Mouse (Mus musculus) megakaryocyte, embryonic 14.5 days (primary cell): ENCODE data around the gene Mus81. TPM values are rescaled to one million over a fixed set of nuclear protein-coding genes. Genes with fewer than 3 reads are reported as not detected.

Experiments
- H3K27me3 ChIP-seq: replicated peaks from 2 replicates; pipeline ENCODE3; 2012; ENCODE audit warnings: inconsistent platforms
- H3K36me3 ChIP-seq: replicated peaks from 2 replicates; pipeline ENCODE3; 2012; ENCODE audit warnings: low read length, inconsistent platforms, mixed read lengths
- H3K4me1 ChIP-seq: 2 replicates; pipeline ENCODE4 v1.6.1; 2012; ENCODE audit warnings: inconsistent platforms
- H3K4me3 ChIP-seq: replicated peaks from 2 replicates; pipeline ENCODE3; 2012; ENCODE audit warnings: moderate library complexity, mild to moderate bottlenecking, inconsistent platforms
- H3K9me3 ChIP-seq: 2 replicates; pipeline ENCODE4 v1.6.1; 2012; ENCODE audit warnings: inconsistent platforms
- FLI1 ChIP-seq: IDR thresholded peaks from 2 replicates; pipeline ENCODE4 v1.6.1; 2012; ENCODE audit warnings: low read length, inconsistent platforms, mixed read lengths
- GATA1 ChIP-seq: IDR thresholded peaks from 3 replicates; pipeline ENCODE4 v1.6.1; 2012; ENCODE audit warnings: mixed read lengths, low read length, inconsistent platforms, borderline replicate concordance
- polyA plus RNA-seq: library from polyadenylated mRNA; stranded (reverse); fragments of >175 nt; gene quantifications from 2 replicates; pipeline ENCODE4 v1.2.3, GENCODE M21; 2012; ENCODE audit warnings: low replicate concordance; ENCODE audit not compliant: insufficient read depth

Gene Mus81
- polyA plus RNA-seq, 1 experiment = 40.1 TPM

DNA sequence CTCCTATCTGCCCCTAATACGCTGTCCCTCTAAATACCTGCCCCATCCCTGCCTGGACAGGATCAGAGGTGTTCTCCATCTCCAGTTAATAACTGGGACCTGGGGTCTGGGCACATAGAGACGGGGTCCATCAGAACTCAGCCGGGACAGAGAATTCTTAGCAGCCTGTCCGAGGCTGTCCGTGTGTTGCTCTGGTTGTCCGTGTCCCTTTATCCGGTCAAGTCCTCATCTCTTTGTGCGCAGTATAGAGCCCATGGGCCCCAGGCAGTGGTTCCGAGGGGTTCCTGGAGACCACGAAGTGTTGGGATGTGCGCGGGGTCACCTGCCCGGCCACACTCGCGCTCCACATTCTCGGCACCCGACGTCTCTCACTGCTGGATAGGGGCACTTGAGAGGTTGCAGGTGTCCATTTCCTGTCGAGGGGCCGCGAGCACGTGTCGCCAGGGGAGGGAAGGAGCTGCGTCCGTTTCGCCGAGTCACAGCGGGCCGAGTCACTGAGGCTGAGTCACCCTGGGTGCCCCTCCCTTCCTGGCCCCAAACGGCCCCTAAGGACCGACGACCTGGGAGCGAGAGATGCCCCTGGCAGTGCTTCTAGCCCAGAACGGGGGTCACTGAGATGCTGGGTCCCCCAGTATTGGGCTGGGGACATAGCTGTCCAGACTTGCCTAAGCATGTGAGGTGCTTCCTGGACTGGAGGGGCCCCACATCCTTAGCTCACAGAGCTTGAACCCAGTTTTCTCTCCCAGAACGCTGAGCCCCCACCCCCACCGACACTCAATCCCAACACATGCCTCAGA lies 39.6 kb downstream of the Mus81 start:
- H3K4me1 ChIP-seq = peaks cover 51% of the 10 kb centered on the region
- TF ChIP-seq GATA1 (no peak), FLI1 (no peak)
- H3K36me3 ChIP-seq = no peaks in the 10 kb centered on the region
- H3K27me3 ChIP-seq = peaks cover 72% of the 10 kb centered on the region
- no peaks in the 10 kb centered on the region for H3K9me3 ChIP-seq
- peak overlapping the region; percentile 93 for H3K4me3 ChIP-seq

DNA sequence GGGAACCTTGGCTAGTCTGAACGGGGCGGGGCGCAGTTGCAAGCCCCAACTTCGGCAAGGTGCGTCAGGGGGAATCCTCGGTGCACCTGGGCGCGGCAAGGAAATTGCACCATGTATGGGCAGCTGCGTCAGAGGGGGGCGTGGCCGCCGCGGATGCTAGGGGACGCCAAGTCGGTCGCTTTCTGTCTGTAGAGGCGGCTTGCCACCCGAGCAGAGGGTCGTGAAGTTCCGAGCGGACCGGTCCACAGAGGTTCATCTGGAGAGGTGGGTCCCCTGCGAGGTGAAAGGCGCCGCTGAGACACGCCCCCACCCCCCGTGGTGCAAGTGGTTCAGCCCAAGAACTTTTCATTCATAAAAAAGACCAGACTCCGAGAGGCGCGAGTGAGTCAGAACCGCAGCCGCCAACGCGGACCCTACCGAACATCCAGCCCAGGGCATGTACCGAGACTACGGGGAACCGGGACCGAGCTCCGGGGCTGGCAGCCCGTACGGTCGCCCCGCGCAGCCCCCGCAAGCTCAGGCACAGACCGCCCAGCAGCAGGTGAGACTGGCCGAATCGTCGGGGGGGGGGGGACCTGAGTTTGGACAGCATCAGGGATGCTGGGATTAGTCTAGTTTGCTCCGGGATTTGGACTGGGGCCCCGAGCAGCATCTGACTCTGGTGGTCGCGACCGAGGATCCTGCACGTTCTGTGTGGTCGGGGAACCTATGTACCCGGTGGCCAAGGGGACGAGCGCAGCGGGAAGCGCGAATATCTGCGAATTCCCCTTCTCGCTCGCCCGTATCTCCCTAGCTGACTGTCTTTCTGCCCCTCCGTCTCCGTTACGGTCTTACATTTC lies 40.5 kb downstream of the Mus81 start, which contains the start of gene Fosl1:
TSS of gene Fosl1 (plus strand) at position 33 of the 839 bp plus-strand sequence.
- Histone ChIP-seq H3K36me3 (no peaks in the 10 kb centered on the region), H3K4me1 (peaks cover 51% of the 10 kb centered on the region), H3K27me3 (peaks cover 72% of the 10 kb centered on the region), H3K9me3 (no peaks in the 10 kb centered on the region), H3K4me3 (peak within 1 kb of the TSS; percentile 93)
- TF ChIP-seq GATA1 (no peak), FLI1 (no peak)

- Histone ChIP-seq H3K4me1 (peaks cover 46% of the 10 kb centered on the region), H3K9me3 (no peaks in the 10 kb centered on the region), H3K27me3 (peaks cover 66% of the 10 kb centered on the region), H3K36me3 (no peaks in the 10 kb centered on the region), H3K4me3 (no peak overlapping the region)
- TF ChIP-seq FLI1 (no peak), GATA1 (no peak)
These were observed 42.5 kb downstream of the Mus81 start for GRCm38 (mm10) chr19:5445747-5446146.

- Histone ChIP-seq H3K9me3 (peaks cover 7% of the 10 kb centered on the region), H3K36me3 (no peaks in the 10 kb centered on the region), H3K4me3 (no peak overlapping the region), H3K4me1 (peaks cover 40% of the 10 kb centered on the region), H3K27me3 (peaks cover 63% of the 10 kb centered on the region)
- TF ChIP-seq GATA1 (no peak), FLI1 (no peak)
These were observed 43.2 kb downstream of the Mus81 start for GRCm38 (mm10) chr19:5444954-5445353.

GRCm38 (mm10) chr19:5444371-5444908 lies 43.8 kb downstream of the Mus81 start:
- H3K9me3 ChIP-seq = peaks cover 11% of the 10 kb centered on the region
- no peaks in the 10 kb centered on the region for H3K36me3 ChIP-seq
- no peak overlapping the region for H3K4me3 ChIP-seq
- H3K27me3 ChIP-seq = peaks cover 58% of the 10 kb centered on the region
- TF ChIP-seq GATA1 (no peak), FLI1 (no peak)
- peaks cover 35% of the 10 kb centered on the region for H3K4me1 ChIP-seq

DNA sequence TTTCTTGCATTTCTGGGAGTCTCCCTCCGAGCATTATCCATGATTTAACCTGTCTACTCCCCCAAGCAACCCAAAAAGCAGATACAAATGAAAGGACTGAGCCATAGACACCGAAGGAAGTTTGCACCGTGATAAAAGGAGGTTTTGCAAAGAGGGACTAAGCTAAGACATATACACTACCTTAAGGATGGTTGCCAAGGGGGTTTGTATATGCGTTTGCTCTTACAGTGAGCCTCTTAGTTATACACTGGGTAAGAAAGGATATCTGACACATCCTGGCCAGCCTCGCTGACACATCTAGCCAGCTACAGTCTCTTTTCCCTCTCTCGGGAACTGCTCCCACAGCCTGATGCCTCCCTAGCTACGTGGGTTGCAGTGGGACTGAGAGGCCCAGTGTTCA lies 54.3 kb downstream of the Mus81 start:
- Histone ChIP-seq H3K36me3 (no peaks in the 10 kb centered on the region), H3K4me3 (peak overlapping the region; percentile 91), H3K27me3 (peaks cover 18% of the 10 kb centered on the region), H3K4me1 (peaks cover 66% of the 10 kb centered on the region), H3K9me3 (no peaks in the 10 kb centered on the region)
- TF ChIP-seq GATA1 (no peak), FLI1 (no peak)

DNA sequence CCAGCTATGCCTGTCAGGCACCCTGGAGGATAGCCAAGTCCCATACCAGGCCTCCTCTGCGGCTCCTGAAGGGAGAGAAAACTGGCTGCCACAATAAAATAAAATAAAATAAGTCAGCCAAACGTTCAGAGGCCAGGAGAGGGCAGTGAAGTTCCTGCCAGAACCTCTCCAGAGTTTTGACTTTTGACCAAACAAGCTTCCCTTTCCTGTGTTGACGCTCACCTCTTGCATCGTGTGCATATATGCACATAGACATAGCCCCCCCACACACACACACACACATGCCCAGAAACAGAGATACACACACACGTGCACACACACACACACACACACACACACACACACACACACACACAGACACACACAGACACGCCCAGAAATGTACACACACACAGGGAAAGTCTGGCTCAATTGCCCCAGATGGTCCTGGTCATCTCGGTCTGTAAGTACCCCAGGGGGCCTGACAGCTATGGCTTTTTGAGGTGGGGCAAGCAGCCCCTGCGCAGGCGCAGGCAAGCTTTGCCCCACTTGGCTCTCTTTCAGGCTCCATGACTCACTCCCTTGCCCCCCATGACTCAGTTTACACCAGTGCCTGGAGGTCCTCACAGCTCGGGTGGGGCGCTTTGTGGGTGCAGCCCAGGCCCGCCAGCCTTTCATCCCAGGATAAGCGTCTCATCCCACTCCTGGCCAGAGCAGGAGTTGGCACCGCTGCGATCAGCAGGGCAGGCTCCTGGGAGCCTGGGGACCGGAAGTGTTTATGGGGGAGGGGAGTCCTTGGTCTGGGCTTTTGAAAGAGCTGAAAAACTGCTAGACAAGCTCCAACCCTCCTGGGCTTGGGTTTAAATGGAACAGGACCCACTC lies 55.0 kb downstream of the Mus81 start:
- Histone ChIP-seq H3K4me1 (peaks cover 69% of the 10 kb centered on the region), H3K4me3 (peak overlapping the region; percentile 91), H3K27me3 (peaks cover 18% of the 10 kb centered on the region), H3K9me3 (no peaks in the 10 kb centered on the region), H3K36me3 (peaks cover 1% of the 10 kb centered on the region)
- TF ChIP-seq FLI1 = no peak
- no peak for TF ChIP-seq GATA1

Other genes with a start within 250 kb of the Mus81 start
- gene Pacs1, start 215.3 kb downstream of the Mus81 start, polyA plus RNA-seq = 40.2 and 130 TPM in 2 replicates
- gene Sf3b2, start 192.9 kb downstream of the Mus81 start, polyA plus RNA-seq = 158 and 268 TPM in 2 replicates
- gene Gal3st3, start 190.1 kb downstream of the Mus81 start, polyA plus RNA-seq = not detected in 2 replicates
- gene Catsper1, start 152.7 kb downstream of the Mus81 start, polyA plus RNA-seq = not detected in 2 replicates
- gene Cst6, start 138.8 kb downstream of the Mus81 start, polyA plus RNA-seq = 0.54 and 9.2 TPM in 2 replicates
- 4.8 and 48.1 TPM in 2 replicates for gene Eif1ad, start 121.7 kb downstream of the Mus81 start, polyA plus RNA-seq
- 21.6 and 178 TPM in 2 replicates for gene Banf1, start 121.2 kb downstream of the Mus81 start, polyA plus RNA-seq
- gene Sart1, start 99.7 kb downstream of the Mus81 start, polyA plus RNA-seq = 44.3 and 152 TPM in 2 replicates
- 2.6 TPM in 1 of 2 replicates, not detected in the other for gene Tsga10ip, start 85.9 kb downstream of the Mus81 start, polyA plus RNA-seq
- 369 and 449 TPM in 2 replicates for gene Drap1, start 63.4 kb downstream of the Mus81 start, polyA plus RNA-seq
- 100 and 136 TPM in 2 replicates for gene AI837181, start 63.3 kb downstream of the Mus81 start, polyA plus RNA-seq
- gene Fosl1, start 40.9 kb downstream of the Mus81 start, polyA plus RNA-seq = 4.3 TPM in 1 of 2 replicates, not detected in the other
- gene Ccdc85b, start 30.5 kb downstream of the Mus81 start, polyA plus RNA-seq = 4.9 and 12.3 TPM in 2 replicates
- 25.9 and 134 TPM in 2 replicates for gene Fibp, start 27.8 kb downstream of the Mus81 start, polyA plus RNA-seq
- gene Ctsw, start 19.9 kb downstream of the Mus81 start, polyA plus RNA-seq = not detected in 2 replicates
- gene Efemp2, start 14.4 kb downstream of the Mus81 start, polyA plus RNA-seq = 2.0 TPM in 1 of 2 replicates, not detected in the other
- 2,588 and 4,768 TPM in 2 replicates for gene Cfl1, start 2.1 kb upstream of the Mus81 start, polyA plus RNA-seq
- gene 1700020D05Rik, start 15.4 kb upstream of the Mus81 start, polyA plus RNA-seq = not detected in 2 replicates
- gene Snx32, start 22.1 kb upstream of the Mus81 start, polyA plus RNA-seq = 3.6 and 4.0 TPM in 2 replicates
- gene Ovol1, start 72.2 kb upstream of the Mus81 start, polyA plus RNA-seq = not detected in 2 replicates
- gene Ap5b1, start 79.6 kb upstream of the Mus81 start, polyA plus RNA-seq = 23.7 and 35.2 TPM in 2 replicates
- 356 and 520 TPM in 2 replicates for gene Rnaseh2c, start 113.5 kb upstream of the Mus81 start, polyA plus RNA-seq
- 26.7 and 57.5 TPM in 2 replicates for gene Kat5, start 121.8 kb upstream of the Mus81 start, polyA plus RNA-seq
- gene Rela, start 149.1 kb upstream of the Mus81 start, polyA plus RNA-seq = 105 and 119 TPM in 2 replicates
- gene Sipa1, start 175.3 kb upstream of the Mus81 start, polyA plus RNA-seq = 116 and 134 TPM in 2 replicates
- gene Map3k11, start 200.3 kb upstream of the Mus81 start, polyA plus RNA-seq = 156 and 158 TPM in 2 replicates
- gene Pcnx3, start 200.5 kb upstream of the Mus81 start, polyA plus RNA-seq = 161 and 607 TPM in 2 replicates
- gene Kcnk7, start 216.0 kb upstream of the Mus81 start, polyA plus RNA-seq = not detected in 2 replicates
- gene Ehbp1l1, start 237.9 kb upstream of the Mus81 start, polyA plus RNA-seq = 203 and 207 TPM in 2 replicates
- gene Fam89b, start 241.3 kb upstream of the Mus81 start, polyA plus RNA-seq = 84.3 and 173 TPM in 2 replicates